Mouse (Mus musculus): ENCODE results near the gene Doxl2. TPM values are rescaled to one million over a fixed set of nuclear protein-coding genes. Genes with fewer than 3 reads are reported as not detected.

Doxl2 gene
- total and polyA plus RNA-seq, 3 experiments = not detected

DNA sequence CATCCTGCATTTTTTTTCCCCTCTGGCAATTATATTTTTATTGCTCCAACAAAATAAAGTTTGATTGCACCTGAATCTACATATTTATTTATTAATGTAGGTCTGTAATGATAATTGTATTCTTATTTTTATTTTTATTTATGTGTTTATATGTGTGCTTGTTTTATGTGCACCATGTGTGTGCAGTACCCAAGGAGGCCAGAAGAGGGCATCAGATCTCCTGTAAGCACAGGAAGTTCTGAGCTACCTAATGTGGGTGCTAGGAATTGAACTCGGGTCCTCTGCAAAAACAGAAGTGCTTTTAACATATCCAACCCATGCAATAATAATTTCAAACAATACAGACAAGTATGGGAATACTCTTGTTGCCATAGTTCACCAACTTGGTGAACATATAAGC, 34.9 kb downstream of the Doxl2 start:
- 91% methylated on average over 1 of the region's 1 CpGs for WGBS
- H3K4me3 ChIP-seq = no peak overlapping the region
- intact Hi-C loops (cut with DNase I) = no loop called here

DNA sequence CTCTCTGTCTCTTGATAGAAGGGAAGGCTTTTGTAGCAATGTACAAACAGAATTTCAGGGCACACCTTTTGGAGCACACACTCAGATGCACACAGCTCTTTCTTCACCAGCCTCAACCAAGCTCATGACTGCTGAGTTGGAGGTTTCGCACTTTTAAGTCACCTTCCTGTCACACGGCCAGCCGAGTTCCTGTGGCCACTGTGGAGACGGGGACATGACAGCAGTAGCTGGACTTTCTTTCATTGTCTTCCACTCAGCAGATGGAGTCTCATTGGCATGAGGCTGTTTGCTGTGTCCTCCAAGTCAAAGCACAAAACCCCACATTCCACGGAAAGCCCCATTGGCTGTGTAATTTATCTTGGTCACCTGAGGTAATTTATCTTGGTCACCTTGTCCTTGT, 36.4 kb downstream of the Doxl2 start:
- intact Hi-C loops (cut with DNase I) = no loop called here
- Histone ChIP-seq H3K9ac (ENCODE audit: low read depth, low read length) (no peak overlapping the region), H3K27ac (no peak overlapping the region), H3K36me3 (ENCODE audit: control insufficient read depth, insufficient read depth, low read length) (no peaks in the 10 kb centered on the region), H3K4me3 (no peak overlapping the region), H3K4me1 (ENCODE audit: control insufficient read depth, insufficient read depth, low read length) (peaks cover 1% of the 10 kb centered on the region), H3K79me2 (replicated peaks; ENCODE audit: control insufficient read depth, insufficient read depth, low read length) (no peaks in the 10 kb centered on the region), H3K27me3 (ENCODE audit: control insufficient read depth, insufficient read depth, low read length) (no peaks in the 10 kb centered on the region)
- no peak for DNase-seq
- WGBS = 70% methylated on average over 5 of the region's 5 CpGs
- no peak for TF ChIP-seq CTCF (IDR thresholded peaks at IDR 0.05)
- no peak for TF ChIP-seq POLR2A (IDR thresholded peaks at IDR 0.05; ENCODE audit: insufficient read depth, low read depth, low read length)
- no peak for TF ChIP-seq EP300 (IDR thresholded peaks at IDR 0.05; ENCODE audit: insufficient read depth, low read depth, low read length)

More for the DNA sequence above, 34.9 kb downstream of the Doxl2 start:
- TF ChIP-seq POLR2A (IDR thresholded peaks at IDR 0.05; ENCODE audit: insufficient read depth, low read depth, low read length) = no peak
- peak; percentile 29 for TF ChIP-seq CTCF (IDR thresholded peaks at IDR 0.05)
- H3K36me3 ChIP-seq (ENCODE audit: control insufficient read depth, insufficient read depth, low read length) = no peaks in the 10 kb centered on the region
- H3K9ac ChIP-seq (ENCODE audit: low read depth, low read length) = no peak overlapping the region
- H3K4me1 ChIP-seq (ENCODE audit: control insufficient read depth, insufficient read depth, low read length) = peaks cover 1% of the 10 kb centered on the region
- DNase-seq = no peak
- H3K27ac ChIP-seq = no peak overlapping the region
- H3K27me3 ChIP-seq (ENCODE audit: control insufficient read depth, insufficient read depth, low read length) = no peaks in the 10 kb centered on the region
- no peaks in the 10 kb centered on the region for H3K79me2 ChIP-seq (replicated peaks; ENCODE audit: control insufficient read depth, insufficient read depth, low read length)

DNA sequence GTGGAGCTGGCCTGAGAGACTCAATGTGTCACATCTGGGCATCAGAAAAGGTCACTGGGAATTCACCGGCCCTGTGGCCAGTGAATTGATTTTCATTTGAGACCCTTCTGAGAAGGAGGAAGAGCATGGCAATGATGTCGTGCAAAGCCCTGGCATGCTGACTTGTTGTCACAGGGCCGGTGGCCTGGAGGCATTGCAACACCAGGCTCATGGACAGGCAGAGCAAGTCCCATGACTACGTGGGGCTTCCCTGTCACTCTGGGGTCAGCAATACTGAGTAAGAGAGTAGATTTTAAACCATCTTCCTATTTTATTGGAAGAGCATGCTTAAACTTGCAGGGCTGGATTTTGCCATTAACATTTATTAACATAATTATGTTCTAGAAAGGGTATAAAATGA, 38.3 kb downstream of the Doxl2 start:
- WGBS = 76% methylated on average over 4 of the region's 4 CpGs
- H3K4me3 ChIP-seq = no peak overlapping the region
- intact Hi-C loops (cut with DNase I) = no loop called here
- peaks cover 3% of the 10 kb centered on the region for H3K4me1 ChIP-seq (ENCODE audit: control insufficient read depth, insufficient read depth, low read length)
- no peak for TF ChIP-seq POLR2A (IDR thresholded peaks at IDR 0.05; ENCODE audit: insufficient read depth, low read depth, low read length)
- TF ChIP-seq EP300 (IDR thresholded peaks at IDR 0.05; ENCODE audit: insufficient read depth, low read depth, low read length) = no peak
- no peak for TF ChIP-seq CTCF (IDR thresholded peaks at IDR 0.05)
- H3K79me2 ChIP-seq (replicated peaks; ENCODE audit: control insufficient read depth, insufficient read depth, low read length) = no peaks in the 10 kb centered on the region
- no peak overlapping the region for H3K27ac ChIP-seq
- DNase-seq = no peak
- no peaks in the 10 kb centered on the region for H3K27me3 ChIP-seq (ENCODE audit: control insufficient read depth, insufficient read depth, low read length)
- H3K36me3 ChIP-seq (ENCODE audit: control insufficient read depth, insufficient read depth, low read length) = no peaks in the 10 kb centered on the region
- H3K9ac ChIP-seq (ENCODE audit: low read depth, low read length) = no peak overlapping the region

DNA sequence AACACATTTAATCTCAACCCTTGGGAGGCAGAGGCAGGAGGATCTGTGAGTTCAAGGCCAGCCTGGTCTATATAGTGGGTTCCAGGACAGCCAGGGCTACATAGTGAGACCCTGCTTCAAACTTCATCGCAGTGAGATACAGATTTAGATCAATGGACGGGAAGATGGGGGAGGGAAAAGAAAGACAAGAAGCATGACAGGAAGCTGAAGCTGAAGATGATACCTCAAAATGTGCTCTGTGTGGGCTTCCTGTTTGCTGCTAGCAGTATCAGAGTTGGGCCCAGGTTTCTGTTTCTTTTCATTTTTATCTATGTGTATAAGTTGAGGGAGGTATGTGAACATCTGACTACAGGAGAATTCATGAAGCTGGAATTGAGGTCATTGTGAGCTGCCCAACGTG, 38.7 kb downstream of the Doxl2 start:
- 74% methylated on average over 3 of the region's 3 CpGs for WGBS

DNA sequence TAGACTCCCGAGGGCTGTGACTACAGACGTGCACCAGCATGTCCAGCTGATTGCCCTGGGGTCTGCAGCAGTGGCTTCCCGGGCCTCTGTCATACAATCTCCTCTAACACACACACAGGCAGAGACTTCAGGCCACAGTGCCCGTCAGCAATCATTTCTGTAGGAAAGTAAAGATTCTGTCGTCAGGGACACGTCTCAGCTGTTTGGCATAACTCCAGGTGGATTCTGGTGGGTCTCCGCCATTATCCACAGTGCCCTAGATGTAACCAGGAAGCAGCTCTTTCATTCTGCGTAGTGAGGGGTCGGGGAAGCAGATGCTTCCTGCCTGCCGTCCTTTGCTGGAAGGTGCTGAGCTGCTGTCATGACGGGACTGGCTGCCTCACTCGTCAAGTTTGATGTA, 42.4 kb downstream of the Doxl2 start:
- no peak for DNase-seq
- H3K79me2 ChIP-seq (replicated peaks; ENCODE audit: control insufficient read depth, insufficient read depth, low read length) = no peaks in the 10 kb centered on the region
- TF ChIP-seq EP300 (IDR thresholded peaks at IDR 0.05; ENCODE audit: insufficient read depth, low read depth, low read length) (no peak), CTCF (IDR thresholded peaks at IDR 0.05) (no peak), POLR2A (IDR thresholded peaks at IDR 0.05; ENCODE audit: insufficient read depth, low read depth, low read length) (no peak)
- no peak overlapping the region for H3K9ac ChIP-seq (ENCODE audit: low read depth, low read length)
- intact Hi-C loops (cut with DNase I) = no loop called here
- 26% methylated on average over 12 of the region's 12 CpGs for WGBS
- H3K4me1 ChIP-seq (ENCODE audit: control insufficient read depth, insufficient read depth, low read length) = peaks cover 2% of the 10 kb centered on the region; the same call in 1 of the 2 replicates
- H3K36me3 ChIP-seq (ENCODE audit: control insufficient read depth, insufficient read depth, low read length) = no peaks in the 10 kb centered on the region
- H3K27ac ChIP-seq = no peak overlapping the region
- no peak overlapping the region for H3K4me3 ChIP-seq
- H3K27me3 ChIP-seq (ENCODE audit: control insufficient read depth, insufficient read depth, low read length) = no peaks in the 10 kb centered on the region

More for the DNA sequence above, 38.7 kb downstream of the Doxl2 start:
- no peak for DNase-seq
- Histone ChIP-seq H3K36me3 (ENCODE audit: control insufficient read depth, insufficient read depth, low read length) (no peaks in the 10 kb centered on the region), H3K27me3 (ENCODE audit: control insufficient read depth, insufficient read depth, low read length) (no peaks in the 10 kb centered on the region), H3K9ac (ENCODE audit: low read depth, low read length) (no peak overlapping the region), H3K27ac (no peak overlapping the region), H3K4me3 (no peak overlapping the region), H3K79me2 (replicated peaks; ENCODE audit: control insufficient read depth, insufficient read depth, low read length) (no peaks in the 10 kb centered on the region), H3K4me1 (ENCODE audit: control insufficient read depth, insufficient read depth, low read length) (peaks cover 2% of the 10 kb centered on the region; the same call in 1 of the 2 replicates)
- intact Hi-C loops (cut with DNase I) = no loop called here
- TF ChIP-seq EP300 (IDR thresholded peaks at IDR 0.05; ENCODE audit: insufficient read depth, low read depth, low read length) = no peak
- TF ChIP-seq CTCF (IDR thresholded peaks at IDR 0.05) = no peak
- no peak for TF ChIP-seq POLR2A (IDR thresholded peaks at IDR 0.05; ENCODE audit: insufficient read depth, low read depth, low read length)

DNA sequence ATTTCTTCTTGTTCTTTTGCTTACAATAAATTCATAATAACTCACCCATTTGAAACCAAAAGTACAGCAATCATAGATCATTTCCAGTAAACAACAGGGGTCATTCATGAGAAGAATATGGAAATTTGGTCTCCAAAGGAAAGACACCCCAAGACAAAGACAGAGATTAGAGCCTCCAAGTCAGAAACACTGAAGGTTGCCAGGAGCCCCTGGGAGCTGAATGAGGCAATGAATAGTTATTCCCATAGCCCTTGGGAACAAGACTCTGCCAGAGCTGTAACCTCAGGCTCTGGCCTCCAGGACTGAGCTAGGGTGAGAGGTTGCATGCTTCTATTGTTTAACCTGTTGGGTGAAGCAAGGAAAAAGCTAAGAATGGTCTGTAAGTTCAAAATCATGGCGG, 44.6 kb downstream of the Doxl2 start:
- intact Hi-C loops (cut with DNase I) = no loop called here
- H3K4me3 ChIP-seq = no peak overlapping the region
- no peaks in the 10 kb centered on the region for H3K79me2 ChIP-seq (replicated peaks; ENCODE audit: control insufficient read depth, insufficient read depth, low read length)
- TF ChIP-seq CTCF (IDR thresholded peaks at IDR 0.05) (no peak), EP300 (IDR thresholded peaks at IDR 0.05; ENCODE audit: insufficient read depth, low read depth, low read length) (no peak), POLR2A (IDR thresholded peaks at IDR 0.05; ENCODE audit: insufficient read depth, low read depth, low read length) (no peak)
- 96% methylated on average over 1 of the region's 1 CpGs for WGBS
- no peak for DNase-seq
- no peak overlapping the region for H3K9ac ChIP-seq (ENCODE audit: low read depth, low read length)
- H3K4me1 ChIP-seq (ENCODE audit: control insufficient read depth, insufficient read depth, low read length) = peaks cover 2% of the 10 kb centered on the region; the same call in 1 of the 2 replicates
- H3K27me3 ChIP-seq (ENCODE audit: control insufficient read depth, insufficient read depth, low read length) = no peaks in the 10 kb centered on the region
- H3K27ac ChIP-seq = no peak overlapping the region
- no peaks in the 10 kb centered on the region for H3K36me3 ChIP-seq (ENCODE audit: control insufficient read depth, insufficient read depth, low read length)

Measured in heart, adult 2 months (tissue).